Mouse (Mus musculus): ENCODE data around the gene Ccdc87. TPM values are rescaled to one million over a fixed set of nuclear protein-coding genes. Genes with fewer than 3 reads are reported as not detected.
"Not testable (repeated sequence)": the region's sequence is repeated elsewhere in the genome, so short reads cannot be mapped to it uniquely, and the experiment has no call there.

The Ccdc87 gene
- polyA plus RNA-seq, 1 experiment from 2014 or later = not detected

GRCm38 (mm10) chr19:4803283-4803682 is 35.9 kb upstream of the Ccdc87 start:
- Histone ChIP-seq H3K9ac (ENCODE audit: low read length) (no peak overlapping the region), H3K4me1 (ENCODE audit: control insufficient read depth in 2 of 2, insufficient read depth in 2 of 2, low read length in 2 of 2) (peaks cover 0 to 19% of the 10 kb centered on the region in 2 experiments; a peak in 2 of 4 replicates), H3K4me2 (ENCODE audit: low read length) (no peak overlapping the region), H3K9me3 (ENCODE audit: control insufficient read depth, low read length) (no peaks in the 10 kb centered on the region), H3K36me3 (ENCODE audit: control insufficient read depth, insufficient read depth, low read length) (peaks cover 57% of the 10 kb centered on the region), H3K27me3 (ENCODE audit: control insufficient read depth, insufficient read depth, low read length) (no peaks in the 10 kb centered on the region), H3K27ac (replicated peaks in 1 of 2; ENCODE audit: control insufficient read depth in 1 of 2, insufficient read depth in 1 of 2, low read depth in 2 of 2, low read length in 2 of 2) (no peak overlapping the region), H3K4me3 (ENCODE audit: control insufficient read depth in 1 of 2, insufficient read depth in 1 of 2, low read depth in 1 of 2, low read length in 2 of 2) (no peak overlapping the region)
- 85% methylated on average over 10 of the region's 10 CpGs for WGBS
- no peak for ATAC-seq (ENCODE audit: insufficient number of reproducible peaks, insufficient read depth, low FRiP score, low read depth)

- Histone ChIP-seq H3K9ac (ENCODE audit: low read length) (peak overlapping the region; percentile 89), H3K9me3 (ENCODE audit: control insufficient read depth, low read length) (no peaks in the 10 kb centered on the region)
- under 1% methylated on average over 14 of the region's 14 CpGs for WGBS
Measured at GRCm38 (mm10) chr19:4810309-4810708, 28.9 kb upstream of the Ccdc87 start.

GRCm38 (mm10) chr19:4810746-4811062 is 28.5 kb upstream of the Ccdc87 start:
- H3K9ac ChIP-seq (ENCODE audit: low read length) = peak overlapping the region; percentile 89

More at GRCm38 (mm10) chr19:4810309-4810708, 28.9 kb upstream of the Ccdc87 start:
- H3K27ac ChIP-seq (replicated peaks in 1 of 2; ENCODE audit: control insufficient read depth in 1 of 2, insufficient read depth in 1 of 2, low read depth in 2 of 2, low read length in 2 of 2) = peak overlapping the region in 1 of 2 experiments; percentile 97; a peak in 3 of 4 replicates
- peak overlapping the region; percentile 89 for H3K4me2 ChIP-seq (ENCODE audit: low read length)
- no peak for ATAC-seq (ENCODE audit: insufficient number of reproducible peaks, insufficient read depth, low FRiP score, low read depth)
- H3K36me3 ChIP-seq (ENCODE audit: control insufficient read depth, insufficient read depth, low read length) = no peaks in the 10 kb centered on the region
- H3K4me1 ChIP-seq (ENCODE audit: control insufficient read depth in 2 of 2, insufficient read depth in 2 of 2, low read length in 2 of 2) = peaks cover 7 to 27% of the 10 kb centered on the region in 2 experiments
- peak overlapping the region; percentile 75 to 87 for H3K4me3 ChIP-seq (ENCODE audit: control insufficient read depth in 1 of 2, insufficient read depth in 1 of 2, low read depth in 1 of 2, low read length in 2 of 2)
- H3K27me3 ChIP-seq (ENCODE audit: control insufficient read depth, insufficient read depth, low read length) = no peaks in the 10 kb centered on the region

GRCm38 (mm10) chr19:4811063-4811908 is 27.9 kb upstream of the Ccdc87 start, which contains the start of the genes Gm21992 and Rbm14:
Gene Gm21992 (minus strand): TSS chr19:4811612.
Gene Rbm14 (minus strand): TSS chr19:4811634.
- H3K9ac ChIP-seq (ENCODE audit: low read length) = peak within 1 kb of the TSS; percentile 89
- peaks cover 7 to 22% of the 10 kb centered on the region in 2 experiments for H3K4me1 ChIP-seq (ENCODE audit: control insufficient read depth in 2 of 2, insufficient read depth in 2 of 2, low read length in 2 of 2)
- peak within 1 kb of the TSS; percentile 89 for H3K4me2 ChIP-seq (ENCODE audit: low read length)
- no peaks in the 10 kb centered on the region for H3K36me3 ChIP-seq (ENCODE audit: control insufficient read depth, insufficient read depth, low read length)
- under 1% methylated on average over 83 of the region's 83 CpGs for WGBS
- H3K27me3 ChIP-seq (ENCODE audit: control insufficient read depth, insufficient read depth, low read length) = no peaks in the 10 kb centered on the region
- peak within 1 kb of the TSS; percentile 75 to 87 for H3K4me3 ChIP-seq (ENCODE audit: control insufficient read depth in 1 of 2, insufficient read depth in 1 of 2, low read depth in 1 of 2, low read length in 2 of 2)
- no peaks in the 10 kb centered on the region for H3K9me3 ChIP-seq (ENCODE audit: control insufficient read depth, low read length)
- peak within 1 kb of the TSS; percentile 92 to 97 for H3K27ac ChIP-seq (replicated peaks in 1 of 2; ENCODE audit: control insufficient read depth in 1 of 2, insufficient read depth in 1 of 2, low read depth in 2 of 2, low read length in 2 of 2)
- ATAC-seq (ENCODE audit: insufficient number of reproducible peaks, insufficient read depth, low FRiP score, low read depth) = peak; percentile 96

More at GRCm38 (mm10) chr19:4810746-4811062, 28.5 kb upstream of the Ccdc87 start:
- H3K27me3 ChIP-seq (ENCODE audit: control insufficient read depth, insufficient read depth, low read length) = no peaks in the 10 kb centered on the region
- under 1% methylated on average over 17 of the region's 17 CpGs for WGBS
- H3K4me1 ChIP-seq (ENCODE audit: control insufficient read depth in 2 of 2, insufficient read depth in 2 of 2, low read length in 2 of 2) = peaks cover 7 to 24% of the 10 kb centered on the region in 2 experiments
- H3K4me2 ChIP-seq (ENCODE audit: low read length) = peak overlapping the region; percentile 89
- no peaks in the 10 kb centered on the region for H3K36me3 ChIP-seq (ENCODE audit: control insufficient read depth, insufficient read depth, low read length)
- H3K9me3 ChIP-seq (ENCODE audit: control insufficient read depth, low read length) = no peaks in the 10 kb centered on the region
- no peak for ATAC-seq (ENCODE audit: insufficient number of reproducible peaks, insufficient read depth, low FRiP score, low read depth)
- peak overlapping the region; percentile 92 to 97 for H3K27ac ChIP-seq (replicated peaks in 1 of 2; ENCODE audit: control insufficient read depth in 1 of 2, insufficient read depth in 1 of 2, low read depth in 2 of 2, low read length in 2 of 2)
- H3K4me3 ChIP-seq (ENCODE audit: control insufficient read depth in 1 of 2, insufficient read depth in 1 of 2, low read depth in 1 of 2, low read length in 2 of 2) = peak overlapping the region; percentile 75 to 87

GRCm38 (mm10) chr19:4811909-4812242 is 27.3 kb upstream of the Ccdc87 start:
- H3K4me1 ChIP-seq (ENCODE audit: control insufficient read depth in 2 of 2, insufficient read depth in 2 of 2, low read length in 2 of 2) = peaks cover 7 to 22% of the 10 kb centered on the region in 2 experiments
- H3K9me3 ChIP-seq (ENCODE audit: control insufficient read depth, low read length) = no peaks in the 10 kb centered on the region
- H3K36me3 ChIP-seq (ENCODE audit: control insufficient read depth, insufficient read depth, low read length) = no peaks in the 10 kb centered on the region
- peak overlapping the region; percentile 92 to 97 for H3K27ac ChIP-seq (replicated peaks in 1 of 2; ENCODE audit: control insufficient read depth in 1 of 2, insufficient read depth in 1 of 2, low read depth in 2 of 2, low read length in 2 of 2)
- H3K27me3 ChIP-seq (ENCODE audit: control insufficient read depth, insufficient read depth, low read length) = no peaks in the 10 kb centered on the region
- H3K9ac ChIP-seq (ENCODE audit: low read length) = peak overlapping the region; percentile 87
- ATAC-seq (ENCODE audit: insufficient number of reproducible peaks, insufficient read depth, low FRiP score, low read depth) = peak; percentile 27
- 5% methylated on average over 12 of the region's 12 CpGs for WGBS
- H3K4me3 ChIP-seq (ENCODE audit: control insufficient read depth in 1 of 2, insufficient read depth in 1 of 2, low read depth in 1 of 2, low read length in 2 of 2) = peak overlapping the region; percentile 75 to 80
- peak overlapping the region; percentile 69 for H3K4me2 ChIP-seq (ENCODE audit: low read length)

GRCm38 (mm10) chr19:4812334-4812949 is 26.7 kb upstream of the Ccdc87 start:
- WGBS = 77% methylated on average over 8 of the region's 8 CpGs
- H3K4me1 ChIP-seq (ENCODE audit: control insufficient read depth in 2 of 2, insufficient read depth in 2 of 2, low read length in 2 of 2) = peaks cover 7 to 22% of the 10 kb centered on the region in 2 experiments
- peak overlapping the region; percentile 92 to 97 for H3K27ac ChIP-seq (replicated peaks in 1 of 2; ENCODE audit: control insufficient read depth in 1 of 2, insufficient read depth in 1 of 2, low read depth in 2 of 2, low read length in 2 of 2)
- H3K4me2 ChIP-seq (ENCODE audit: low read length) = peak overlapping the region; percentile 69
- ATAC-seq (ENCODE audit: insufficient number of reproducible peaks, insufficient read depth, low FRiP score, low read depth); H3K36me3 ChIP-seq (ENCODE audit: control insufficient read depth, insufficient read depth, low read length); H3K27me3 ChIP-seq (ENCODE audit: control insufficient read depth, insufficient read depth, low read length); H3K9me3 ChIP-seq (ENCODE audit: control insufficient read depth, low read length): not testable (repeated sequence)
- H3K9ac ChIP-seq (ENCODE audit: low read length) = peak overlapping the region; percentile 87
- H3K4me3 ChIP-seq (ENCODE audit: control insufficient read depth in 1 of 2, insufficient read depth in 1 of 2, low read depth in 1 of 2, low read length in 2 of 2) = peak overlapping the region; percentile 75 to 80

GRCm38 (mm10) chr19:4813015-4813414 is 26.2 kb upstream of the Ccdc87 start:
- 77% methylated on average over 6 of the region's 6 CpGs for WGBS
- Histone ChIP-seq H3K36me3 (ENCODE audit: control insufficient read depth, insufficient read depth, low read length) (no peaks in the 10 kb centered on the region), H3K4me2 (ENCODE audit: low read length) (no peak overlapping the region), H3K4me3 (ENCODE audit: control insufficient read depth in 1 of 2, insufficient read depth in 1 of 2, low read depth in 1 of 2, low read length in 2 of 2) (no peak overlapping the region), H3K9ac (ENCODE audit: low read length) (no peak overlapping the region), H3K4me1 (ENCODE audit: control insufficient read depth in 2 of 2, insufficient read depth in 2 of 2, low read length in 2 of 2) (peaks cover 7 to 17% of the 10 kb centered on the region in 2 experiments), H3K9me3 (ENCODE audit: control insufficient read depth, low read length) (no peaks in the 10 kb centered on the region), H3K27me3 (ENCODE audit: control insufficient read depth, insufficient read depth, low read length) (no peaks in the 10 kb centered on the region), H3K27ac (replicated peaks in 1 of 2; ENCODE audit: control insufficient read depth in 1 of 2, insufficient read depth in 1 of 2, low read depth in 2 of 2, low read length in 2 of 2) (no peak overlapping the region)
- no peak for ATAC-seq (ENCODE audit: insufficient number of reproducible peaks, insufficient read depth, low FRiP score, low read depth)

Data from heart, embryonic 14.5 days (tissue).